Mouse (Mus musculus) midbrain, embryonic 12.5 days (tissue): ENCODE data around the gene Gm49380. TPM values are rescaled to one million over a fixed set of nuclear protein-coding genes. Genes with fewer than 3 reads are reported as not detected.

ENCODE experiments used
- ATAC-seq: fragments of 200-750 bp; cut with Nextera tagmentation; 2 replicates; pipeline ENCODE4 v1.8.0; 2017; ENCODE audit warnings: low read depth, moderate TSS enrichment, moderate library complexity; ENCODE audit not compliant: low FRiP score
- H3K27ac ChIP-seq: fragments of 300-500 bp; sonication (generic); replicated peaks from 2 replicates; pipeline ENCODE4 v1.5.1; 2016; ENCODE audit warnings: mild to moderate bottlenecking
- H3K27me3 ChIP-seq: fragments of 300-500 bp; sonication (generic); 2 replicates; pipeline ENCODE4 v1.6.1; 2016; ENCODE audit warnings: mild to moderate bottlenecking
- H3K36me3 ChIP-seq: fragments of 300-500 bp; sonication (generic); 2 replicates; pipeline ENCODE4 v1.6.1; 2016
- H3K4me1 ChIP-seq: fragments of 300-500 bp; sonication (generic); 2 replicates; pipeline ENCODE4 v1.6.1; 2016
- H3K4me2 ChIP-seq: fragments of 300-500 bp; sonication (generic); replicated peaks from 2 replicates; pipeline ENCODE4 v1.6.1; 2016; ENCODE audit warnings: mild to moderate bottlenecking, moderate library complexity
- H3K4me3 ChIP-seq: fragments of 300-500 bp; sonication (generic); 2 replicates; pipeline ENCODE4 v1.5.1; 2016; ENCODE audit warnings: mild to moderate bottlenecking
- H3K9ac ChIP-seq: fragments of 300-500 bp; sonication (generic); replicated peaks from 2 replicates; pipeline ENCODE4 v1.6.1; 2016; ENCODE audit warnings: mild to moderate bottlenecking, moderate library complexity
- H3K9me3 ChIP-seq: fragments of 300-500 bp; sonication (generic); 2 replicates; pipeline ENCODE4 v1.6.1; 2016; ENCODE audit warnings: mild to moderate bottlenecking
- WGBS: fragments of 180-500 bp; shearing (Covaris S2); methylation state at CpG from one replicate; pipeline ENCODE4 v1.1.7; 2016; 5-methylcytosine and 5-hydroxymethylcytosine counted together
- polyA plus RNA-seq: library from polyadenylated mRNA; unstranded; fragments of >200 nt; fragmentation: Nextera tagmentation; extraction: Ambion mirVana; gene quantifications from 2 replicates; pipeline ENCODE4 v1.2.1, GENCODE M21; 2016

The Gm49380 gene
- polyA plus RNA-seq, 1 experiment from 2014 or later, result 0.43 TPM

DNA sequence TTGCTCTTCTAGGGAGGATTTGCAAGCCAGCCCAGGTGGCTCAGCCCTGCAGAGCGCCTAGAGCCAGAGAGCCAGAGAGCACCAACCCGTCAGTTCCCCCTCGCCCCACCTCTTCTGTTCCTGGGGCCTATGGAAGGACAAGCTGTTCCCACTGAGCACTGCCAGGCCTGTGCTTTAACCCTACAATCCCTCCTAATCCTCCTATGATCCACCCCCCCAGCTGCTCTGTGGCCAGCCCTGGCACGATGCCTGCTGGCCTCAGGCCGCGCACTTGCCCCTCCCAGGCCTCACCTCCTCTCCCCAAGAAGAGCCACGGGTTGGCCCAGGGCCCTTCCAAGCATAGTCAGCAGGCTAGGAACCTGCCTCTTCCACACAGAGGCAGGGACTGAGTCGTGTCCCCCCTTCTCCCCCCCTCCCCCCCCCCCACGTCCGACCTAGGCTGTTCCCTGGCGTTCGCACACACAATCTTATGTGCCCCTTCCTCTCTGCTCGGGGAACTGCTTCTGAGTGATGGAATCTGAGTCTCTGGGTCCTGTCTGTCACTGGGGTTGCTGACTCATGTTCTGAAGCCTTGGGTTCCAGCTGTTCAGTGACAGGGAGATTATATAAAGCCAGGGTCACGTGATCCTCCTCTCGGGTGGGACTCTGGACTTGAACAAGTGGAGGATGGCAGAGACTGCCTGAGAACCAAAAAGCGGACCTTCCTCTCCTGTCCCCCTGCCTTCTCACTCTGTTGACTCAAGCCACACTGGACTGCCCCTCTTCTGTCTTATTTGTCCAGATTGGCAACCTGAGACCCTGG lies 34.1 kb downstream of the Gm49380 start:
- peak; percentile 44; the same call in 1 of the 2 replicates for ATAC-seq
- Histone ChIP-seq H3K4me2 (no peak overlapping the region), H3K9ac (no peak overlapping the region), H3K4me3 (no peak overlapping the region), H3K4me1 (peaks cover 30% of the 10 kb centered on the region), H3K36me3 (no peaks in the 10 kb centered on the region), H3K27me3 (peaks cover 62% of the 10 kb centered on the region), H3K9me3 (no peaks in the 10 kb centered on the region), H3K27ac (0 out of 2 replicates have a peak overlapping the region, but pooled peaks have one; percentile 17)
- 34% methylated on average over 16 of the region's 16 CpGs for WGBS

DNA sequence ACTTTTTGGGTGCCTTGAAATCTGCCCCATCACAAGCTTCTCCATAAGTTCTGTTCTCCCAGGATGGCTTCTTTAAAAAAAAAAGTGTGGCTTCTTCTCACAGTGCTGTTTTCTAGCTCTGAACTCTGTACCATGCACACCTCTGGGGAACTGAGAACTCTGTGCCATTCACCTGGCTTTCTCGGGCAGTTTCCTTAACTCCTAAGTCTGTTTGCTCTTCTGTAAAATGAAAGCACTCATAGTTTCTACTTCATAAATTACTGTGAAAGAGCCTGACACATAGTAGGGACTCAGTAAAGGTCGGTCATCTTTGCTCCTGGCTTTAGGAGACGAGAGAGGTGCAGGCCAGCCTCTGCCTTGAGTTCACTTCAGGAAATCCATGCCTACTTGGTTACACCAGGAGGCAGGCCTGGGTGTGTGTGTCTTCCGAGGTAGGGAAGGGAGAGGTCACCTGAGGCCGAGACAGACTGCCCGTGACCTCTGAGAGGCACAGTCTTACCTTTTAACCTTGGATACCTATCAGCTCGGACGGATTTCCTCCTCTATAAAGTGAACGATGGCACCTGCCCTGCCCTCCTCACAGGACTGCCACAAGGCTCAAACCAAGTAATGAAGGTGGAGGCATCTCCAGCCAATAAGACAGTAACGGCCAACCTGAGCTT lies 35.0 kb downstream of the Gm49380 start:
- H3K9me3 ChIP-seq, result no peaks in the 10 kb centered on the region
- H3K27ac ChIP-seq, result 0 out of 2 replicates have a peak overlapping the region, but pooled peaks have one; percentile 17
- H3K4me2 ChIP-seq, result no peak overlapping the region
- peaks cover 53% of the 10 kb centered on the region for H3K27me3 ChIP-seq
- ATAC-seq, result no peak
- no peak overlapping the region for H3K9ac ChIP-seq
- peaks cover 28% of the 10 kb centered on the region for H3K4me1 ChIP-seq
- no peak overlapping the region for H3K4me3 ChIP-seq
- WGBS, result 76% methylated on average over 10 of the region's 10 CpGs
- H3K36me3 ChIP-seq, result no peaks in the 10 kb centered on the region

DNA sequence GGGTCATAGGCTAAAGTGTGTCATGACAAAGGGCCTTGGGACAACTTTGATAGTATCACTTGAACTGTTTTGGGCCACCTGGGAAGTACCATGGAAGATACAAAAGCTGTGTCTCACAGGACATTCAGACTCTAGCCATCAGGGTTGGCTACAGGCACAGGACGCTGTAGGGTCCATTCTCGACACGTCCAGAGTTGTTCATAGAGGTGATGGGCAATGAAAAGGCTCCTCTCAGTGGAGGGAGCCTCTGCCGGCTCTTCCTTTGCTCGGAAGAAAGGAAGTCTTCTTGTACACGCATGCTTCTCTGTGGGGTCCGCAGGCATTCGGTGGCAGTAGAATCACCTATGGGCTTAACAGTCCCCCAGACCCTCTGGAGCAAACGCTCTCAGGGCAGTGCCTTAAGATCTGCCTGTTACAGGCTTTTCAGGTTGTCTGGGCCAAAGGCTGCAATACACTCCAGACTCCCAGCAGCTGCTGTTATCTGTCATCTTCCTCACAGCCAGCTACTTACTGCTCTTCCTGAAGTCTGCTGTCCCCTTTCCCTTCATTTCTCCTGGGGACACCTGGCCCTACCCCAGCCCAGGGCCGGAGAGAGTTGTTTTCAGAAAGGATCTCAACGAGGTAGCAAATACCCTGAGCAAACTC lies 35.9 kb downstream of the Gm49380 start:
- H3K4me2 ChIP-seq, result no peak overlapping the region
- H3K4me1 ChIP-seq, result peaks cover 36% of the 10 kb centered on the region
- H3K9me3 ChIP-seq, result no peaks in the 10 kb centered on the region
- H3K4me3 ChIP-seq, result no peak overlapping the region
- H3K27ac ChIP-seq, result no peak overlapping the region
- ATAC-seq, result no peak
- no peaks in the 10 kb centered on the region for H3K36me3 ChIP-seq
- H3K27me3 ChIP-seq, result peaks cover 44% of the 10 kb centered on the region
- 87% methylated on average over 11 of the region's 11 CpGs for WGBS
- H3K9ac ChIP-seq, result no peak overlapping the region

DNA sequence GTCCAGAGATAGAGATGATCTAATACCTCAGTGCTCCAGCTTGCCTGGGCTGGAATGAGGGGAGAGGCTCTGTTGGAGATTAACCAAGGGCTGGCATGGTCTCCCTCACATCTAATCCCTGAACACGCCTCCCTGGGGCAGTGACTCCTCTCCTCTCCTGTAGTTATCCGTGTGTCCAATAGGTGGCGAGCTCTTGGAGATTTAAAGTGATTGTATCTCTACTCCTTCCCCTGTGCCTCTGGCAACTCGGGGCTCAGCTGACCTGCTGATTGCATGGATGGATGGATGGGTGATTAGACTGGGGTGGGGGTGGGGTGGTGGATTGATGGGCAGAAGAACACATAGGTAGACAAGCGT lies 36.6 kb downstream of the Gm49380 start:
- Histone ChIP-seq H3K36me3 (no peaks in the 10 kb centered on the region), H3K9me3 (no peaks in the 10 kb centered on the region), H3K4me3 (no peak overlapping the region), H3K4me2 (no peak overlapping the region), H3K4me1 (peaks cover 42% of the 10 kb centered on the region), H3K9ac (no peak overlapping the region), H3K27ac (no peak overlapping the region), H3K27me3 (peaks cover 38% of the 10 kb centered on the region)
- 13% methylated on average over 5 of the region's 5 CpGs for WGBS
- ATAC-seq, result no peak; the same call in 1 of the 2 replicates

DNA sequence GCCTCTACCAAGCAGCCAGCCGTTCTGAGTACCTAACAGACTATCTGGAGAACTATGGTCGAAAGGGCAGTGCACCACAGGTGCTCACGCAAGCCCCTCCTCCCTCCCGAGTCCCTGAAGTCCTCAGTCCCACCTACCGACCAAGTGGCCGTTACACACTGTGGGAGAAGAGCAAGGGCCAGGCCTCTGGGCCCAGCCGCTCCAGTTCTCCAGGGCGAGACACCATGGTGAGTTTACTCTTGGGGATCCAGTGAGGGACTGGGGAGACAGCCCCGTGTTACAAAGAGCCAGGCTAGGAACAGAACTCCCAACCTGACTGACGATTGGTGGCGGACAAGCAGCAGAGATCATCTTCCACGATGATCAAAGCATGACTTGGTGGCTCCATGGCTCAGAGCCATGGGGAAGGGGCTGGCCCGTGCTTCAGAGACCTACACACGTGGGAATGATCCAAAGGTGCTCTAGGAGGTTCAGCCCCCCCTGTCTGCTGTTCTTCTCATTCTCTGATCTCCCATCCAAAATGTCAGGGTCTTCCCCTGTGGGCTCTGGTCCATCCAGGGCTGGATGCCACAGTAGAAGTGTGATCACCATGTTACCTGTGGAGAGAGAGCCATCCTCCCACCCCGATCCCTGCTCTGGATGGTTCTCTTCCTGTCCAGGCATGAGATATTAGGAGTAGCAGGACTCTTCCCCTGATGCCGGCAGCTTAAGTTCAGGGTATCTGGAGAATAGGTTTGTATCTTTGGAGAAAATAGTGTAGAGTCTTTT lies 37.1 kb downstream of the Gm49380 start:
- H3K4me2 ChIP-seq, result no peak overlapping the region
- peaks cover 40% of the 10 kb centered on the region for H3K4me1 ChIP-seq
- no peak overlapping the region for H3K4me3 ChIP-seq
- H3K27ac ChIP-seq, result no peak overlapping the region
- H3K9ac ChIP-seq, result no peak overlapping the region
- H3K36me3 ChIP-seq, result no peaks in the 10 kb centered on the region
- ATAC-seq, result no peak
- H3K27me3 ChIP-seq, result peaks cover 37% of the 10 kb centered on the region
- WGBS, result 66% methylated on average over 16 of the region's 16 CpGs
- no peaks in the 10 kb centered on the region for H3K9me3 ChIP-seq

DNA sequence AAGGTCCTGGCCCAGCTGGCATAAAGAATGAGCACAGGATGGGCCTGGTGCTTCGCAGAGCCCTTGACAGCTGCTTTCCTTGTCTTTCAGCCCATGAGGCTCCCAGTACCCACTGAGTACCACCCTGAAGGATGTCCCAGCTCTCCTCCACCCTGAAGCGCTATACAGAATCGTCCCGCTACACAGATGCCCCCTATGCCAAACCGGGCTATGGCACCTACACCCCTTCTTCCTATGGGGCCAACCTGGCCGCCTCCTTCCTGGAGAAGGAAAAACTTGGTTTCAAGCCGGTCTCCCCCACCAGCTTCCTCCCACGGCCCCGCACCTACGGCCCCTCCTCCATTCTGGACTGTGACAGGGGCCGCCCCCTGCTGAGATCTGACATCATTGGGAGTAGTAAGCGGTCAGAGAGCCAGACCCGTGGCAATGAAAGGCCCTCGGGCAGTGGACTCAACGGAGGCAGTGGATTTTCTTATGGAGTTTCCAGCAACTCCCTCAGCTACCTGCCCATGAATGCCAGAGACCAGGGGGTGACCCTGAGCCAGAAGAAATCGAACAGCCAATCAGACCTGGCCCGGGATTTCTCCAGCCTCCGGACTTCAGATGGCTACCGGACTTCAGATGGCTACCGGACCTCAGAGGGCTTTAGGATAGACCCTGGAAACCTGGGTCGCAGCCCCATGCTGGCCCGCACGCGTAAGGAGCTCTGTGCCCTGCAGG lies 37.9 kb downstream of the Gm49380 start:
- Histone ChIP-seq H3K27me3 (peaks cover 35% of the 10 kb centered on the region), H3K9me3 (no peaks in the 10 kb centered on the region)
- ATAC-seq, result no peak

DNA sequence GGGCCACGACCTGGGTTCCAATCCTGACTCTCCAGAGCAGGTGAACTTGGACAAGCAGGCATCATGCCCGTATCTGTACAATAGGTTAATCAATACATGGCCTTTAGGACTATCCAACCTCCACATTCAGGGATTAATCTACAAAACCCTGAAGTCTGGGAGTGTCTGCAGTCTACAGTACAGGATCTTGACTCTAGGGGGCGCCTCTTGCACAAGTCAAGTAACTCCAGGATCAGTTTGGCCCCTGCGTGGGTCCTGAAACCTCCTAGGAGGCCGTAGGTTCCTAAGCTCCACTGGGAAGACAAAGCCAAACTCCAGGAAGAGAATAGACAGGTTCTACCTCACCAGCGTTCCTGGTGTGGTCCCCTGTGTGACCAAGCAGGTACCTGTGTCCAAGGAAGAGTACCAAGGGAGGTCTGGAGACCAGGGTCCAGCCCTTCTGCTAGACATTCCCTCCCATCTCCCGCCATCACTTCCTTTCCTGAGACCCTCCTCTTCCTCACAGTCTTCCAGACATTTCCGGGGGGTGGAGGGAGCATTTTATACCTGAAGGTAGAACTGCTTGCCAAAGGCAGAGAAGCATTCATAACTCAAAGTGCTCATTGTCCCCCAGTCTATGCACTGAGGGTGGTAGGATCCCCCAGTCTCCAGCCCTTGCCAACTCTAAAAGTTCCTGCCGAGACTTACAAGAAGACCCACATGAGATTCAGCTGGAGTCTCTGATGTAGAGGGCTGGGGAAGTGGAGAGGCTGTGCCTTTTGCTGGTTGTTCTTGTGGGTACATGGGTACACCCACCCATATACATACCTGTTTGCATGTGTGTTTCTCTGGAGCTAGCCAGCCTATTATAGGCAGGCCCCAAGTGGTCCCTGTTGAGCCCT lies 38.7 kb downstream of the Gm49380 start:
- Histone ChIP-seq H3K4me2 (no peak overlapping the region), H3K9me3 (no peaks in the 10 kb centered on the region), H3K36me3 (no peaks in the 10 kb centered on the region), H3K27ac (no peak overlapping the region), H3K4me3 (no peak overlapping the region), H3K9ac (no peak overlapping the region), H3K4me1 (peaks cover 46% of the 10 kb centered on the region), H3K27me3 (peaks cover 33% of the 10 kb centered on the region)
- no peak for ATAC-seq
- WGBS, result 63% methylated on average over 9 of the region's 9 CpGs

More for the DNA sequence above, 37.9 kb downstream of the Gm49380 start:
- no peaks in the 10 kb centered on the region for H3K36me3 ChIP-seq
- no peak overlapping the region for H3K4me3 ChIP-seq
- peaks cover 44% of the 10 kb centered on the region for H3K4me1 ChIP-seq
- H3K4me2 ChIP-seq, result no peak overlapping the region
- H3K27ac ChIP-seq, result no peak overlapping the region
- WGBS, result 73% methylated on average over 24 of the region's 24 CpGs
- no peak overlapping the region for H3K9ac ChIP-seq

DNA sequence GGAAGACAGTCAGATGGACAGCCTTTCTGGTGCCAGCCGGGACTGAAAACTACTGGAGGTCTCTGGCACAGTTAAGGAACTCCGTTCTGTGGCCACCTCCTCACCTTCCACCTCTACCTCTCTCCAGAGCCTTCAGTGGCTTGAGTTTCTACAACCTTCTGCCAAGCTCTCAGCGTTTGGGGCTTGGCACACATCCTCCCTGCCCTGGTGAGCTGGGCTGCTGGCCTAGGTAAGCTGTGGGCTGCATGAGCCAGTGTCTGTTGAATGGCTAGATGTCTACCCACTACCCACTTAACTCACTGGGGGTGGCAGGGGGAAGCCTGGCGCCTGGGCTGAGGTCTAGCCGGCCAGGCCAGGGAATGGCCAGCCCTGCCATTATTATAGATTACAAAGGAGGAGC lies 40.2 kb downstream of the Gm49380 start:
- Histone ChIP-seq H3K27me3 (peaks cover 31% of the 10 kb centered on the region), H3K4me2 (peak overlapping the region; percentile 34), H3K9ac (0 out of 2 replicates have a peak overlapping the region, but pooled peaks have one; percentile 24), H3K4me1 (peaks cover 38% of the 10 kb centered on the region), H3K27ac (peak overlapping the region; percentile 46; the same call in 1 of the 2 replicates), H3K4me3 (no peak overlapping the region), H3K36me3 (no peaks in the 10 kb centered on the region), H3K9me3 (no peaks in the 10 kb centered on the region)
- ATAC-seq, result no peak
- 55% methylated on average over 5 of the region's 5 CpGs for WGBS

DNA sequence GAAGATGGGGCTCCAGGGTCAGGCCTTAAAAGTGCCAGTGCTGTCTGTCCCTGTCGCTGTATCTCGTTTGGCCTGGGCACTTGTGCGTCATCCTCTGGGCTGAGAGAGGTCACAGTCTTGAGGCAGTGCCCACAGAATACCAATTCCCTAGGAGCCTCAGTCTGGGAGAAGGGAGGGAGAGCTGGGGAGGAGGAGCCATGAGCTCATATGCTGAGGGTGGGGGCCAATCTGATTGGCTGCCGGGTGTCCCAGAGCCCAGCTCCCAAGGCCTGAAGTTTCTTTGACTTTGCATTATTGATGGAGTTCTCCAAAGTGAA lies 40.7 kb downstream of the Gm49380 start:
- H3K9me3 ChIP-seq, result no peaks in the 10 kb centered on the region
- H3K27ac ChIP-seq, result peak overlapping the region; percentile 73
- H3K9ac ChIP-seq, result 0 out of 2 replicates have a peak overlapping the region, but pooled peaks have one; percentile 24
- H3K36me3 ChIP-seq, result no peaks in the 10 kb centered on the region
- ATAC-seq, result peak; percentile 70
- H3K4me2 ChIP-seq, result peak overlapping the region; percentile 34
- peaks cover 42% of the 10 kb centered on the region for H3K4me1 ChIP-seq
- peaks cover 33% of the 10 kb centered on the region for H3K27me3 ChIP-seq
- no peak overlapping the region for H3K4me3 ChIP-seq
- 16% methylated on average over 4 of the region's 4 CpGs for WGBS

DNA sequence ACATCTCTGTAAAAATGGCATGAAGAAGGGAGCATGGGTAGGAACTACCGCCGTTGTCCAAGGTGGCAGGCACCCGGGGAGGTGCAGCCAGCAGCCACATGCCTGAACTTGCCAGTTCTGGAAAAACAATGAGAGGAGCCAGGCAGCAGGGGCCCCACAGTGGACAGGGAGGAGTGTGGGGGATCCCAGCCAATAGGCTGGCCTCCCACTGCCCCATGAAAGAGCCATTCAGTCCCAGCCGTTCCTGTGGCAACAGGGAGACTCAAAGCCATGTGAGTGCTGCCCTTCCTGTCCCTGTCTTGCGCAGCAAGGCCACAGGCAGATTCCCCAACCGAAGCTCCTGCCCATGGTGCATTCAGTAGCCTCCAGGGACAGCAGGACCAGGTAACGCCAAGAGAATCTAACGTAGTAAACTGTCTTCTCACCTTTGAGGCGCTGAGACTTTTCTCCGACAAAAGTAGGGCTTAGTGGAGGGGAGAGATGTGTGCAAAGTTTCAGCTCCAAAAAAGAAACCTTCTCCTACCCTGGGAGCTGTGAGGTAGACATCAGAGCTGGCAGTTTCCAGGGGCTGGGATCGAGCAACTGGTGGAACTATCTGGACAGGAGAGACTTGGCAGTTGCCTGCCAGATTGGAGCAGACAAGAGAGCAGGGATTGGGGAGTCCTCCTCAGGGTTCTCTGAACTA lies 41.2 kb downstream of the Gm49380 start:
- ATAC-seq, result peak; percentile 81
- Histone ChIP-seq H3K4me2 (peak overlapping the region; percentile 34), H3K9me3 (no peaks in the 10 kb centered on the region), H3K27ac (peak overlapping the region; percentile 73), H3K4me3 (no peak overlapping the region), H3K4me1 (peaks cover 45% of the 10 kb centered on the region), H3K9ac (peak overlapping the region; percentile 24; the same call in 1 of the 2 replicates), H3K36me3 (no peaks in the 10 kb centered on the region), H3K27me3 (peaks cover 35% of the 10 kb centered on the region)
- WGBS, result 18% methylated on average over 11 of the region's 11 CpGs
